Mouse (Mus musculus) liver, postnatal 0 days (tissue): ENCODE data around the gene Ccl22. TPM values are rescaled to one million over a fixed set of nuclear protein-coding genes. Genes with fewer than 3 reads are reported as not detected.

Experiments used
- ATAC-seq: fragments of 200-750 bp; cut with Nextera tagmentation; 2 replicates; pipeline ENCODE4 v1.8.0; 2017; ENCODE audit warnings: mild to moderate bottlenecking, moderate library complexity
- DNase-seq: peaks from one replicate; pipeline ENCODE4 v3.0.0-alpha.2; 2016
- H3K27ac ChIP-seq: fragments of 300-500 bp; sonication (generic); 2 replicates; pipeline ENCODE4 v1.5.1; 2014; ENCODE audit warnings: antibody characterized with exemption, moderate library complexity, mild to moderate bottlenecking, low read depth
- H3K27me3 ChIP-seq: fragments of 300-500 bp; sonication (generic); 2 replicates; pipeline ENCODE4 v1.6.1; 2014; ENCODE audit warnings: low read length, control low read depth, mixed read lengths; ENCODE audit not compliant: insufficient read depth
- H3K36me3 ChIP-seq: fragments of 300-500 bp; sonication (generic); replicated peaks from 2 replicates; pipeline ENCODE4 v1.6.1; 2014; ENCODE audit warnings: mild to moderate bottlenecking, control low read depth, low read length, moderate library complexity, mixed read lengths; ENCODE audit not compliant: insufficient read depth
- H3K4me1 ChIP-seq: fragments of 300-500 bp; sonication (generic); 2 replicates; pipeline ENCODE4 v1.6.1; 2014; ENCODE audit warnings: antibody characterized with exemption, mild to moderate bottlenecking, control low read depth; ENCODE audit not compliant: insufficient read depth
- H3K4me2 ChIP-seq: fragments of 300-500 bp; sonication (generic); 2 replicates; pipeline ENCODE4 v1.6.1; 2014; ENCODE audit warnings: low read depth, mild to moderate bottlenecking, low read length, moderate library complexity, mixed read lengths
- H3K4me3 ChIP-seq: fragments of 300-500 bp; sonication (generic); 2 replicates; pipeline ENCODE4 v1.5.1; 2014; ENCODE audit warnings: low read depth, low read length
- H3K9ac ChIP-seq: fragments of 300-500 bp; sonication (generic); replicated peaks from 2 replicates; pipeline ENCODE4 v1.6.1; 2014; ENCODE audit warnings: mild to moderate bottlenecking, moderate library complexity
- H3K9me3 ChIP-seq: fragments of 300-500 bp; sonication (generic); 2 replicates; pipeline ENCODE4 v1.6.1; 2016; ENCODE audit warnings: mild to moderate bottlenecking, control low read depth, low read length, mixed read lengths
- CTCF ChIP-seq: sonication (generic); IDR thresholded peaks from 2 replicates; pipeline ENCODE4 v1.5.1; 2016; ENCODE audit warnings: antibody characterized with exemption, low read depth
- EP300 ChIP-seq: IDR thresholded peaks from 2 replicates; pipeline ENCODE4 v1.6.1; 2016; ENCODE audit warnings: antibody characterized with exemption, low read depth, mild to moderate bottlenecking
- WGBS: fragments of 180-500 bp; shearing (Covaris S2); extraction: QIAGEN DNeasy Blood & Tissue Kit; methylation state at CpG from one replicate; pipeline ENCODE4 v1.1.7; 2014; ENCODE audit not compliant: insufficient replicate concordance; 5-methylcytosine and 5-hydroxymethylcytosine counted together
- polyA plus RNA-seq: library from polyadenylated mRNA; unstranded; fragments of >200 nt; fragmentation: Nextera tagmentation; extraction: Ambion mirVana; gene quantifications from 2 replicates; pipeline ENCODE4 v1.2.1, GENCODE M21; 2015

Ccl22 gene
- polyA plus RNA-seq, 1 experiment from 2014 or later = 0.28 TPM

DNA sequence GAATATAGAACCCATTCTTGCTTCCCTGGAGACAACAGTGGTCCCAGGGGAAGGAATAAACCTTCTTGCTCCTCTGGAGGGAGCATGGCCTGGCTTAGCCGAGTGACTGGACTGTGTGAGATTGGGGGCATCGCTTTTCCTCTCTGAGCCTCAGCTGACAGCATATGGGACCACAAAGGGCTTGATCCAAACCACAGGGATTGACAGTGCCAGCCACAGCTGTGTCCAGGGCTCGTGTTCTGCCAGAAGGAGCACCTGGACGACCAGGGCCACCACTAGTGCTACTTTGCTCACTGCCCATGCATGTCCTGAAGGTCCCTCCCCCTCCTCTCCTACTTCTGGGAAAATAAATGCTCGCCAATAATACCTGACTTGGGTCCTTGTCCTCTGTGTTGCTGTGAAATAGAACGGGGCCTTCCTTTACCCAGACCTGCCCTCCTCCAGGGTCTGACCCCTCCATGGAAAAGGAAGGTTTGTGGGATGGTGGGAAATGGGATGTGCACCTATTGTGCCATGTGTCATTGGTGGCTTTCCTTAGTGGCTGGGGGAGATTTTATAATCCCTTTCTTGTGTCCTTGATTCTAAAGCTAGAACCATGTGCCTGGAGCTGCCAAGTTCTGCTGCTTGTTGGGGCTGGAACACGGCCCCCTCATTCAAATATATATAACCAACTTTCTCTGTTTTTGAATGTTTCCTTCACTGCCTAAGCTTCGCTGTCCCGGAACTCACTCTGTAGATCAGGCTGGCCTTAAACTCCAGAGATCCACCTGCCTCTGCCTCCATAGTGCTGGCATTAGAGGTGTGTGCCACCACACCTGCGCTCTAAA is 5.8 kb downstream of the Ccl22 start:
- H3K9me3 ChIP-seq = no peaks in the 10 kb centered on the region
- H3K27me3 ChIP-seq = no peaks in the 10 kb centered on the region
- DNase-seq (no peak), ATAC-seq (no peak)
- H3K9ac ChIP-seq = no peak overlapping the region
- no peak overlapping the region for H3K4me3 ChIP-seq
- H3K36me3 ChIP-seq = no peaks in the 10 kb centered on the region
- TF ChIP-seq CTCF (no peak), EP300 (no peak)
- WGBS = 74% methylated on average over 10 of the region's 10 CpGs
- H3K27ac ChIP-seq = no peak overlapping the region
- H3K4me2 ChIP-seq = no peak overlapping the region
- no peaks in the 10 kb centered on the region for H3K4me1 ChIP-seq

DNA sequence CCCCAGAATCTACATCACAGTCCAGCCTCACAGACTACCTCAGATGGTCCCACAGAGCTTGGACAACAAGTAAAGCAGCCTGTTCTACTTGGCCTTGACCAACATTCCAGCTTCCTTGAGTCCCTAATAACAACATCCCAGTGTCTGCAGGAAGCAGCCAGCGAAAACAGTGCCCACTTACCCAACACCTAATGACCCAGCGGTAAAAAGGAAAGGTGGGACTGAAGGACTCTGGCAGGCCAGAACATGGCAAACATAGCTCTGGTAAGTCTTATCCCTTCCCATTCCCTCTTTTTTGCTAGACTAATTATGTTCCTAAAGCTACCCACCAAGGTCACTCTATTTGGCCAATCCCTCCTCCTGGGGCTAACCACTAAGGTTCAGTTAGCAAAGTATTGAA is 8.6 kb downstream of the Ccl22 start:
- TF ChIP-seq CTCF (no peak), EP300 (no peak)
- no peaks in the 10 kb centered on the region for H3K27me3 ChIP-seq
- WGBS = 66% methylated on average over 2 of the region's 2 CpGs

DNA sequence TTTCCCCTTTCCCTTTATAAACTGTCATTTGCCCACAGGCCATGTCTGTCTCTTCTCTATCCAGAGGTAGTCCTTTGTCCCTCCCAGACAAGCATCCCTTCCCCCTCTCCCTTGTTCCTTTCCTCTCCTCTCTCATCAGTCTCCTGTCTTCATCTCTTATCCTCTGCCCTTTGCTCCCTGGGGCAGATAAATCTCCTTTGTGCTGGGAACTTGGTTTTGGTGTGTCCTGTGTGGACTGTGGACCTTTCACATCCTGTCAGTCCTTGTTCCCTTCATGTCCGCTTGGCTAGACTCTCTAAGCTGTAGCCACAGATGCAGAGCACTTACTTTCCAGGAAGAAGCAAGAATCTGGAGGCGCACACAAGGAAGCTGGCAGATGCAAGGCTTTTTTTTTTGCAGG is 9.1 kb downstream of the Ccl22 start:
- no peak for TF ChIP-seq EP300
- no peak for ATAC-seq
- 66% methylated on average over 2 of the region's 2 CpGs for WGBS
- H3K9ac ChIP-seq = no peak overlapping the region
- H3K27ac ChIP-seq = no peak overlapping the region
- H3K9me3 ChIP-seq = no peaks in the 10 kb centered on the region
- no peaks in the 10 kb centered on the region for H3K27me3 ChIP-seq
- no peak for DNase-seq
- H3K36me3 ChIP-seq = no peaks in the 10 kb centered on the region
- H3K4me1 ChIP-seq = no peaks in the 10 kb centered on the region
- no peak overlapping the region for H3K4me2 ChIP-seq
- H3K4me3 ChIP-seq = no peak overlapping the region

More for the DNA sequence above, 8.6 kb downstream of the Ccl22 start:
- H3K9me3 ChIP-seq = no peaks in the 10 kb centered on the region
- no peak overlapping the region for H3K4me2 ChIP-seq
- H3K4me1 ChIP-seq = no peaks in the 10 kb centered on the region
- H3K36me3 ChIP-seq = no peaks in the 10 kb centered on the region
- ATAC-seq (no peak), DNase-seq (no peak)
- H3K4me3 ChIP-seq = no peak overlapping the region
- no peak overlapping the region for H3K9ac ChIP-seq
- H3K27ac ChIP-seq = no peak overlapping the region

DNA sequence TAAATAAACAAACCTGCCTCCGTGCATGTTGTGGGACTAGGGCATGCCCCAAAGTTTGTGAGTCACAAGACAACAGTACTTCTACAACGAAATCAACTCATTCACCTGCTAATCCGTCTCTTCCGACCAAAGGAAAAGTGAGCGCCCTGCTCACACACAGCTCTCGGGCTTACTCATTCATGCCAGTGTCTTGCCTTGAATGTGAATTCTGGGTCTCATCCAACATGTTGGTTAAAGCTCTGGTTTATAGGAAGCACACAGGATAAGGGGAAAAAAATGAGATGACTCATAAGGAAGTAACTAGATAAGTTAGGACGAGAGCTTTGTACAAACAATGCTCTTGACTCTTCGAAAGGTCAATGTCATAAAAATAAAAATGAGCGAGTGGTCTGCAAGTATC is 21.6 kb downstream of the Ccl22 start:
- TF ChIP-seq EP300 = peak; percentile 33; the same call in 1 of the 2 replicates
- TF ChIP-seq CTCF = no peak
- Histone ChIP-seq H3K4me1 (peaks cover 8% of the 10 kb centered on the region), H3K4me2 (no peak overlapping the region), H3K4me3 (no peak overlapping the region), H3K27ac (no peak overlapping the region), H3K27me3 (peaks cover 26% of the 10 kb centered on the region), H3K9me3 (no peaks in the 10 kb centered on the region), H3K36me3 (no peaks in the 10 kb centered on the region), H3K9ac (no peak overlapping the region)
- no peak for ATAC-seq
- DNase-seq = no peak
- 62% methylated on average over 9 of the region's 9 CpGs for WGBS

DNA sequence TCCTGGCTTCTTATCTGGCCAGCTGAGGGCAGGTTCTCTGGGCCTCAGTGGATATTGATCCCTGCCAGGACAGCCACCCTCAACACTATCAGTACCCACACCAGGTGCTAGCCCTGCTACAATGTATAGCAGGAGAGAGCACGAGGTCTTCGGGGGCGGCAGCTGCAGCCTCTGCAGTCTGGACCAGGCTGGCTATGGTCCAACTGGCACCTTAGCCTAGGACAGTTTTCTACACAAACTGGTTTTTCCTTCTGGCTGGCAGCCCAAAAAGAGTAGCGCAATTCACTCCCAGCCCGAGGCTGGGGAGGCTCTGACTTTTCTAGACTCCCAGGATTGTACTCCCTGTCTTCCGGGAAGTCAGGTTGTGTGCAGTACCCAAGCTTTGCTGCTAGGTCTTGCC is 25.6 kb downstream of the Ccl22 start:
- no peaks in the 10 kb centered on the region for H3K36me3 ChIP-seq
- no peak overlapping the region for H3K9ac ChIP-seq
- no peaks in the 10 kb centered on the region for H3K9me3 ChIP-seq
- no peak overlapping the region for H3K27ac ChIP-seq
- TF ChIP-seq EP300 = peak; percentile 61
- no peak for TF ChIP-seq CTCF
- 43% methylated on average over 6 of the region's 6 CpGs for WGBS
- no peak overlapping the region for H3K4me3 ChIP-seq
- H3K4me1 ChIP-seq = peaks cover 14% of the 10 kb centered on the region
- H3K4me2 ChIP-seq = no peak overlapping the region
- ATAC-seq = peak; percentile 51; the same call in 1 of the 2 replicates
- no peak for DNase-seq
- peaks cover 62% of the 10 kb centered on the region for H3K27me3 ChIP-seq

DNA sequence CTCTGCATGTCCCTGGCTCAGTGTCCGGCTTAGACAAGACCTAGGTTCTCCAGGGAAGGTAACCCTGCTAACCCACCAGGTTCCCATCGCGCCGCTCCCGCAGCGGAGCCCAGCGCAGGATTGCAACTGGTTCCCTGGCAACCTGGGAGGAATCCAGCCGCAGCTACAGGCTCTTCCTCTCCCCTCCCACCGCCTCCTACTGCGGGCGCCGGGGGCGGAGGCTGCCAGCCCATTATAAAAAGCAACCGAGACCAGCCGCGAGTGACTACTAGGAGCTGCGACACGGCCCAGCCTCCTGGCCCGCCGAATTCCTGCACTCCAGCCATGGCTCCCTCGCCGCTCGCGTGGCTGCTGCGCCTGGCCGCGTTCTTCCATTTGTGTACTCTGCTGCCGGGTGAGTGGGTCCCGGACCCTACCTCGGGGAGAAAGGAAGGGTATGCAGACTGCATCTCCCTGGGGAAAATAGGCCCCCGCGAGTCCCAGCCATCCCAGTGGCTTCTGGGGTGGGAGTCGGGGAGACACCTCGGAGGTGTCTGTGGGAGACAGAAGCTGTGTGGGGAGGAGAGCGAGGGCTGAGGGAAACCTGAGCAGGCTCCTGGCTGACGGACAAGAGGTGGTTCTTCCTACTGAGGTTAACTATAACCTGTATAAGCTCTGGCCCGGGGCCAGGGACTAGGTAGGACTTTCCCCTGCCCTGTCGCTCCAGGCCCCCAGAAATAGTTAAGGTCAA is 26.7 kb downstream of the Ccl22 start, which contains the start of gene Cx3cl1:
TSS of gene Cx3cl1 (plus strand) at position 69 of the 730 bp plus-strand sequence.
- H3K27me3 ChIP-seq = peaks cover 66% of the 10 kb centered on the region
- peak within 1 kb of the TSS; percentile 74 for H3K4me2 ChIP-seq
- 2% methylated on average over 38 of the region's 38 CpGs for WGBS
- no peaks in the 10 kb centered on the region for H3K9me3 ChIP-seq
- peak within 1 kb of the TSS; percentile 44 for H3K9ac ChIP-seq
- ATAC-seq = peak; percentile 56
- H3K27ac ChIP-seq = no peak within 1 kb of the TSS
- H3K4me3 ChIP-seq = peak within 1 kb of the TSS; percentile 40
- peak; percentile 54 for DNase-seq
- no peak for TF ChIP-seq CTCF
- no peak for TF ChIP-seq EP300
- H3K36me3 ChIP-seq = no peaks in the 10 kb centered on the region
- H3K4me1 ChIP-seq = peaks cover 14% of the 10 kb centered on the region
